Mouse (Mus musculus) intestine, embryonic 15.5 days (tissue): ENCODE data around the gene Piga. TPM values are rescaled to one million over a fixed set of nuclear protein-coding genes. Genes with fewer than 3 reads are reported as not detected.

Experiments used
- polyA plus RNA-seq: library from polyadenylated mRNA; unstranded; fragments of >200 nt; fragmentation: Nextera tagmentation; extraction: Ambion mirVana; gene quantifications from 2 replicates; pipeline ENCODE4 v1.2.1, GENCODE M21; 2015

Gene Piga
- polyA plus RNA-seq, 1 experiment from 2014 or later = 19.6 TPM

Other genes with a start within 250 kb of the Piga start
- gene Bmx, start 161.6 kb upstream of the Piga start, polyA plus RNA-seq = 0.65 and 0.80 TPM in 2 replicates
- gene Pir, start 150.4 kb upstream of the Piga start, polyA plus RNA-seq = 4.8 and 5.4 TPM in 2 replicates
- gene Vegfd, start 46.4 kb upstream of the Piga start, polyA plus RNA-seq = 2.1 and 2.2 TPM in 2 replicates
- gene Asb11, start 17.2 kb downstream of the Piga start, polyA plus RNA-seq = 0.10 and 0.27 TPM in 2 replicates
- gene Asb9, start 86.5 kb downstream of the Piga start, polyA plus RNA-seq = not detected in 2 replicates